Mouse (Mus musculus) cerebellum, postnatal 25 days (tissue): ENCODE measurements at regions not wholly inside any gene's neighbourhood (a gene's known extent, or its start where the extent isn't known, plus 50 kb on each side); places are given as distances from the start of the nearest gene placed in this dataset.
A peak's percentile ranks its signal among the peaks of the same experiment; 100 is the strongest.

Experiments
- DNase-seq, 2 experiments: peaks; one replicate each; pipeline ENCODE4 v3.0.0; 2021; ENCODE audit warnings: mixed read lengths in 2 of 2

DNA sequence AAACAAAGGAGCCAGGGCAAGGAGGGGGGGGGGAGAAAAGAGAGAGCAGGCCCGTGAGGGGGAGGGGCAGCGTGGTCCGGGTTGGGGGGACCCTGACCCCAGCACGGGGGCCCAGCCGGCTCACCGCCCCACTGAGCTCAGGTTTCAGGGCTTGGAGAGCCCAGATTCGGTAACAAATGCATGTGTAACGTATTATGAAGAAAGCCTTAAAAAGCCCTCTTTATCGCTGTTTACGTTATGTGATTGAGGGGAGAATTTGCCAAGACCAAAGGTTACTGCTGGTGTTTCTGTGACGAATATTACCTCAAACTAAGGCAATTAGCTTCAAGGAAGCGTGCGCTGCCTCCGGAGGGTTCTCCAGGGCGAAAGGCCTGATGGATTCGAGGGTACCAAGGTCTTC is 54.2 kb downstream of the Barx1 start:
- no peak for DNase-seq

- DNase-seq: no peak
Observed at GRCm38 (mm10) chr13:48717451-48717850, 54.7 kb downstream of the Barx1 start.

- no peak for DNase-seq
Observed at GRCm38 (mm10) chr13:48723676-48724075, 60.9 kb downstream of the Barx1 start.

DNA sequence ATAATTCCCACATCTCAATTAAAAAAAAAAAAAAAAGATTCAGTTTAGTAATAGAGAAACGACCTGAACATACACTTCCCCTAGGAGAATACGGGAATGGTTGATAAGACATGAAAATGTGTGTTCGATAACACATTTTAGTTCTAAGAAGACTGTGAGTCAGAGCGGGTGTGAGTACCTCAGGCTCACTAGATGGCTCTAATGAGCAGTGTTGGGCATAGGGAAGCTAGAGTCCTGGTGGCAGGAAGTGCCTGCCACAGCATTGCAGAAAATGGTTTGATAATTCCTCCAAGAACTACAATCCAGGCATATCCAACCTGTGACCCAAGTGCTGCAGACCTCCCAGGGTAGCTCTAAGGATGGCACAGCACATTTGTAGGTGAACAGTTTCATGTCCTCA is 63.6 kb downstream of the Barx1 start:
- DNase-seq: no peak

DNA sequence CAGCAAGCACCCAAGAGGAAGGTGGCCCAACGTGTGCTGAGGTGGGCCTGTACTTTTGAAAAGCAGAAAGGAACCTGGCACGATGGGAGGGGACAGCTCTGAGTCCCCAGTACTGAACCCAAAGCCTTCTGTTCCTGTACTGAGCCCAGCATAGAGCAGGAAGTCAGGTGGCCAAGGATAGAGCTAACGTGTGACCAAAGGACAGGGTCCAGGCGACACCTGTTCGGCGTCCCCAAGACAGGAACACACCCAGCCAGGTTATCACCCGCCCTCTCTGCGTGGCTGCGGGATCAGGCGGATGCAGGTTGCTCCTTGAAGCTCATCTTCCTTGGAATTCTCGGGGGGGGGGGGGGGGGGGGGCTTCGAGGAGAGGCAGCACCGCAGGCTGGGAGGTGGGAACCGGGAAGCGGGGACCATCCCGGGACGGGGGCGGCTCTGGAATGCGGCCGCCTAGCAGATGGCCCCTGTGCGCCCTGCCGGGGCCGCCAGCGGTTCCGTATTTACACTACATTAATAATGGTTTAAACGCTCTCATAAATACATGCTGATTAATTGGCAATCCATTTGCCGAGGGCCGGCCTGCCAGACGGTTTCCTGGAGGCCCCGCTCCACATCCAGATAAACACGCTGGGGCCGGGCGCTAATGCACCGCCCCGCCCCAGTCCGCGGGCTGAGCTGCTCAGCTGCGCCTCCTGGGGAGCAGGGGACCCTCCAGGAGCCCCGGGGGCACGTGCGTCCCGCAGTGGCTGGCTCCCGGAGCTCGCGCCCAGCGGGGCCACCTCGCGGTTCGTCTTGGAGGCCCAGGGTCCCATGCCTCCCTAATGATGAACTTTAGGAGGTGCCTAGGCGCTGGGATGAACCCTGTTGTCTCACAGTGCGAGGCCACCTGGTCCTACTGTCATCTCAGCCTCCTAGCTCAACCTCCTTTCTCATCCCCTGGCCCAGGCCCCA is 68.5 kb downstream of the Barx1 start:
- DNase-seq: peak in 1 of 2 experiments; percentile 15

GRCm38 (mm10) chr13:48732168-48732841 is 69.5 kb downstream of the Barx1 start:
- DNase-seq: peak; percentile 62 to 75

DNA sequence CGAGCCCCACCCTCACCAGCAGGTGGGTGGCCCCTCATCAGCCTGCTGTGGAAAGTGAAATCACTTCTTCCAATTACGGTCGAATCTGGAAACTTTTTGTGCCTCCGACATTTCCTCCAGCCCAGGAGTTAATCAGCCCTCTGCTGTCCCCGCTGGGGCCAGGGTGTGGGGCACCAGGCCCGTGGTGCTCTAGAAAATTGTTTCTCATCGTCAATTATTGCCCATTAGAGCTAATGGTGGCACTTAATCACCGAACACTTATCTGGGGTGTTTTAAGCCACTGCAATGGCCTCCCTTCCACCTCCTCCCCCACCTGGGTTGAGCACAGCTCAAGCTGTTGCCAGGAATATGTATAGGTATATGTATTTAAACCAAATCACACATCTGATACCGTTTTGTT is 72.2 kb downstream of the Barx1 start:
- no peak for DNase-seq

GRCm38 (mm10) chr13:48745566-48745965 is 82.8 kb downstream of the Barx1 start:
- DNase-seq: no peak

DNA sequence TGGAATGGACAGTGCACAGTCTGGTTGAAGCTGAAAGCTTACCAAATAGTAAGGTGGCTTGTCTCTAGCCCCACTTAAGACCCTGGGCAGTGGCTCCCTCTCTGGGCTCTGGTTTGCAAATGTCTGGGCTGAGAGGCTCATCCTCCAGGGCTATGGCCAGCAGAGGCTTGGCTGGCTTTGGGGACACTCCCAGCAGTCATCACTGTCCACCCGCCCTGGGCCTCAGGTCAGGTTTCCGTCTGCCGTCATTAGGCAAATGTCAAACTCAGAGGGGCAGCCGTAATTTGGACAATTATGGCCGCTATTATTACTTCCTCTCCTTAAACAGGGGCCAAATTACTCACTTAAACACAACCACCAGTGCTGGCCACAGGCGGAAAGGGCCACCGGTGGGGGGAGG is 83.5 kb downstream of the Barx1 start:
- no peak for DNase-seq
